Mouse (Mus musculus) mesoderm, embryonic 11.5 days (tissue): Measurements from ENCODE around the gene 1700018F24Rik.
"Not testable (repeated sequence)": the region's sequence is repeated elsewhere in the genome, so short reads cannot be mapped to it uniquely, and the experiment has no call there.

Source experiments
- DNase-seq: peaks from one replicate; pipeline ENCODE4 v3.0.0-alpha.2; 2012; ENCODE audit warnings: low read depth, low spot score

1700018F24Rik gene

DNA sequence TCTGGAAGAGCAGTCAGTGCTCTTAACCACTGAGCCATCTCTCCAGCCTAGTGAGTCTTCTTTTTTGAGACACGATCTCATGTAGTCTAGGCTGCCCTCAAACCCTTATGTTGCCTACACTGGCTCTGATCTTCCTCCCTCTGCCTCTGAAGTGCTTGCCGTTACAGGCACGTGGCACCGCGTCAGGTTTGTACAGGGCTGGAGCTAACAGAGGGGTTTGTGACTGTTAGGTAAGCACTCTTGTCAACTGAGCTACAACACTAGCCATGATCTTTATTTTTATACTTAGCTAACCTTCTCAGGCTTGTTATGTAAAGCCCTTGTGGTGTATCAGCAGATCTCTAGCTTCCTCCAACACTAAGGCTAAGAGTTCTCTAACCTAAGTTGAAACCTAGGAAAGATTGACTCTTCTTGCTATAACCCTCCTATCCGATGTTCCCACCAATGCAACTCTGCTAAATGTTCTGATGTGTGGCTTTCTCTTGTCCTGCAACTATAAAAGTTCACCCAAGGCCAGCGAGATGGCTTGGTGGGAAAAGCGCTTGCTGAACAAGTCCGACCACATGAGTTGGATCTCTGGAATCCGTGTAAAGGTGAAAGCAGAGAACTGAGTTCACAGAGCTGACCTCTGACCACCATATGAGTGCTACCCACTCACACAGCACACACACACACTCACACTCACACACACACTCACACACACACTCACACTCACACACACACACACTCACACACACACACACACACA lies 39.2 kb downstream of the 1700018F24Rik start:
- no peak for DNase-seq

DNA sequence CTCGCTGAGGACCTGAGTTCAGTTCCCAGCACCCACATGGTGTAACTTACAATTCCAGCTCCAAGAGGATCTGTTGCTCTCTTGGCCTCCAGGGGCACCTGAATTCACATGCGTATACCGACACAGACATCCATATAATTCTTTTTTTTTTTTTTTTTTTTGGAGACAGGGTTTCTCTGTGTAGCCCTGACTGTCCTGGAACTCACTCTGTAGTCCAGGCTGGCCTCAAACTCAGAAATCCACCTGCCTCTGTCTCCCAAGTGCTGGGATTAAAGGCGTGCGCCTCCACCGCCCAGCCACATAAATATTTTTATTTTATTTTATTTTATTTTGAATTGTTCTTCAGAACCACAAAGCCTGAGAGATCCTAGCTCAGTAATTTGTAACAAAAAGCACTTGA lies 40.4 kb downstream of the 1700018F24Rik start:
- not testable (repeated sequence) for DNase-seq

DNA sequence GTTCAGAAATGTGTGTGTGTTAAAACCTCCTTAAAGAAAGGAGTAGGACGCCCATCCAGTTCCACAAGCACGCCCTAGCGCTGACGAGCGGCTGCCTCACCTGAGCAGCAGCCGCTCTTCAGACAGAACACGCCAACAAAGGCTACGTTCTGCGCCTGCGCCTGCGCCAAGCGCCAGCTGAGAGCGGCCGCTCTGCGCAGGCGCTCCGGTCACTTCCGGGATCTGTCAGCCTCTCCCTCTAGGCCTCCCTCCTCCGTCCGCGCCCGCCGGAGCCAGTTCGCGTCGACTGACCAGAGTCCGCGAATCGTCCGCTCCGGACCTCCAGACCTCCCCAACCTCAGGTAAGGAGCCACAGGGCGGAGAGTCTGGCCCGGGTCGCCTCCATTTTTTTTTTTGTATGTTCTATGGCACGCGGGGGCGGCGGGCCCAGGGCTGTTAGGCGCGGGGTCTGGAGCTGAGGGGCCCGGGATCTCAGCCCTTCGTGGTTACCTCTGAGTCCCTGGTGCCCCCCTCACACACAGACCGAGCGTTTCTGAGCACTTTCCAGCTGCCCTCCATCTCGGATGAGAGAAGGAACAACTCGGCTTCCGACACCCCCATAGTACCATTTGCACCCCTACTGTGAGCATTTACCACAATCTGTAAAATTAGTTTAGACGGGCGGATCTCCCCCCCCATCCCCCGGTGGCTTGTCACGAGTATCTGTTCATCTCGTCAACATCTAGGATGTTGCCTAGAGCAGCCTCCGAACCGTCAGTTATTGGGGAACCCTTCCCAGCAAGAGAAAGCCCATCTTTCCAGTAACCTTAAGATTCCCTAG lies 41.1 kb downstream of the 1700018F24Rik start, which contains the start of the genes Arpc1a and Kpna7:
Gene Arpc1a (plus strand): TSS at position 199 of the 820 bp plus-strand sequence.
Gene Kpna7 (minus strand): TSS at position 399 of the 820 bp plus-strand sequence.
- peak; percentile 97 for DNase-seq

DNA sequence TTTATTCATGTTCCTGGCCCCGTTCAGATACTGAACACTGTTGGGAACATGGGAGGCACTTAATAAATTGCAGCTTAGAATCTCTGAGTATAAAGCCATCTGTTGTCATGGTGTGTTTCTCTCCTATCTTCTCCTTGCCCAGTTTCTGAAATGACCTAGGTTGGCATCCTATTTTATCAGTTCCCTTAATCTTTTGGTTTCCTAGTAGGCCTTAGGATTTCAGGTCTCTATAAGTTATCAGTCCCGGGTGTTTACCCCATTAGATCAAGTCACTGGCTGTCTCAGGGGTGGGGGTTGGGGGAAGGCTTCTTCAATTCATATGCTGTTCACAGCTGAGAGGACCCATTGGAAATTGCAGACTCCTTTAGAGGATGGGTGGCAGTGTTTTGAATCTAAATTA lies 42.0 kb downstream of the 1700018F24Rik start:
- DNase-seq, result no peak

DNA sequence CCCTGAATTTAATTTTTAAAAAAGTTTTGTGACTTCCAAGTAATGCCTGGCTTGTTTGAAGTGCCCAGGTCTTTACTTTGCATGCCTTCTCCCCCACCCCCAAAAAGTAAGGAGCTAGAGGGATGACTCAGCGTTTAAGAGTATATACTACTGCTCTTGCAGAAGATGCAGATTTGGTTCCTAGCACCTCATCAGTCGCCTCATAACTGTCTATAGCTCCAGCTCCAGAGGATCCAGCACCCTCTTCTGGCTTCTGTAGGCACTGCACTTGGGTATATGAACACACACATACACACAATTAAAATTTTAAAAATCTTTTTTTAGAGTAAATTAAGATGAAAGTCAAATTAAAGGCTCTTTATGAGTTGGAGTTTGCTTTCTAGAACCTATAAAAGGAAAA lies 45.4 kb downstream of the 1700018F24Rik start:
- no peak for DNase-seq

DNA sequence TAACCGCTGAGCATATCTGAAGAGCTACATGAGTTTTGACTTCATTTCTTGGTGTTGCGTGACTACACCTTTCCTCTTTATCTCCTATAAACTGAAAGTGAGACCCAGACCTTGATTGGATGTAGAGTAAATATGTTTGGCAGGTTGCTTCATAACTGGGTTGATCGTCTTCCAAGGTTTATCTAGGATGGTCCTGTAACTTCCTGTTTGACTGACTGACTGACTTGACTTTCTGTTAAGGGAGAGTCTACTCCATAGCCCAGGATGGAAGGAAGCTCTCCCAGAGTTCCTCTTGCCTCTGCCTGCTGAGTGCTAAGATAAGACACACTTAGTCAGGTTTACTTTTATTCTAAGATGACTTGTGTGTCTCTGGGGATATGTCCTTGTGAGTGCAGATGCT lies 47.1 kb downstream of the 1700018F24Rik start:
- no peak for DNase-seq
